Mouse (Mus musculus) lung, postnatal 0 days (tissue): Measurements from ENCODE around the gene Elmo2. TPM values are rescaled to one million over a fixed set of nuclear protein-coding genes. Genes with fewer than 3 reads are reported as not detected.

Source experiments
- ATAC-seq: fragments of 200-750 bp; cut with Nextera tagmentation; 2 replicates; pipeline ENCODE4 v1.8.0; 2017; ENCODE audit warnings: moderate library complexity
- DNase-seq: peaks from one replicate; pipeline ENCODE4 v3.0.0-alpha.2; 2016; ENCODE audit warnings: low spot score
- H3K27ac ChIP-seq: fragments of 300-500 bp; sonication (generic); 2 replicates; pipeline ENCODE4 v1.5.1; 2014; ENCODE audit warnings: antibody characterized with exemption, mild to moderate bottlenecking, low read length, mixed read lengths
- H3K27me3 ChIP-seq: fragments of 300-500 bp; sonication (generic); replicated peaks from 2 replicates; pipeline ENCODE4 v1.6.1; 2014; ENCODE audit warnings: low read length, mixed read lengths; ENCODE audit not compliant: insufficient read depth
- H3K36me3 ChIP-seq: fragments of 300-500 bp; sonication (generic); 2 replicates; pipeline ENCODE4 v1.6.1; 2014; ENCODE audit warnings: low read length, mixed read lengths; ENCODE audit not compliant: insufficient read depth
- H3K4me1 ChIP-seq: fragments of 300-500 bp; sonication (generic); 2 replicates; pipeline ENCODE4 v1.6.1; 2014; ENCODE audit warnings: antibody characterized with exemption, low read depth, low read length, mixed read lengths; ENCODE audit not compliant: insufficient read depth
- H3K4me2 ChIP-seq: fragments of 300-500 bp; sonication (generic); replicated peaks from 2 replicates; pipeline ENCODE4 v1.6.1; 2014; ENCODE audit warnings: low read depth, mild to moderate bottlenecking, low read length, moderate library complexity, mixed read lengths
- H3K4me3 ChIP-seq: fragments of 300-500 bp; sonication (generic); 2 replicates; pipeline ENCODE4 v1.5.1; 2014; ENCODE audit warnings: low read depth, low read length
- H3K9ac ChIP-seq: fragments of 300-500 bp; sonication (generic); replicated peaks from 2 replicates; pipeline ENCODE4 v1.6.1; 2014; ENCODE audit warnings: low read depth, mild to moderate bottlenecking
- H3K9me3 ChIP-seq: fragments of 300-500 bp; sonication (generic); 2 replicates; pipeline ENCODE4 v1.6.1; 2016; ENCODE audit warnings: low read length, mixed read lengths
- CTCF ChIP-seq: IDR thresholded peaks from 2 replicates; pipeline ENCODE4 v1.5.1; 2016; ENCODE audit warnings: antibody characterized with exemption, mild to moderate bottlenecking
- EP300 ChIP-seq: IDR thresholded peaks from 2 replicates; pipeline ENCODE4 v1.6.1; 2016; ENCODE audit warnings: antibody characterized with exemption, mild to moderate bottlenecking, control low read depth
- WGBS: fragments of 180-500 bp; shearing (Covaris S2); extraction: QIAGEN DNeasy Blood & Tissue Kit; methylation state at CpG from one replicate; pipeline ENCODE4 v1.1.7; 2014; 5-methylcytosine and 5-hydroxymethylcytosine counted together
- polyA plus RNA-seq: library from polyadenylated mRNA; unstranded; fragments of >200 nt; fragmentation: Nextera tagmentation; extraction: Ambion mirVana; gene quantifications from 2 replicates; pipeline ENCODE4 v1.2.1, GENCODE M21; 2015

The Elmo2 gene
- polyA plus RNA-seq, 1 experiment from 2014 or later: 66.4 TPM

- 49% methylated on average over 7 of the region's 7 CpGs for WGBS
- H3K9ac ChIP-seq: no peak overlapping the region; the same call in 1 of the 2 replicates
- no peak for ATAC-seq
Measured at GRCm38 (mm10) chr2:165327386-165327785, 1.1 kb upstream of the Elmo2 start.

DNA sequence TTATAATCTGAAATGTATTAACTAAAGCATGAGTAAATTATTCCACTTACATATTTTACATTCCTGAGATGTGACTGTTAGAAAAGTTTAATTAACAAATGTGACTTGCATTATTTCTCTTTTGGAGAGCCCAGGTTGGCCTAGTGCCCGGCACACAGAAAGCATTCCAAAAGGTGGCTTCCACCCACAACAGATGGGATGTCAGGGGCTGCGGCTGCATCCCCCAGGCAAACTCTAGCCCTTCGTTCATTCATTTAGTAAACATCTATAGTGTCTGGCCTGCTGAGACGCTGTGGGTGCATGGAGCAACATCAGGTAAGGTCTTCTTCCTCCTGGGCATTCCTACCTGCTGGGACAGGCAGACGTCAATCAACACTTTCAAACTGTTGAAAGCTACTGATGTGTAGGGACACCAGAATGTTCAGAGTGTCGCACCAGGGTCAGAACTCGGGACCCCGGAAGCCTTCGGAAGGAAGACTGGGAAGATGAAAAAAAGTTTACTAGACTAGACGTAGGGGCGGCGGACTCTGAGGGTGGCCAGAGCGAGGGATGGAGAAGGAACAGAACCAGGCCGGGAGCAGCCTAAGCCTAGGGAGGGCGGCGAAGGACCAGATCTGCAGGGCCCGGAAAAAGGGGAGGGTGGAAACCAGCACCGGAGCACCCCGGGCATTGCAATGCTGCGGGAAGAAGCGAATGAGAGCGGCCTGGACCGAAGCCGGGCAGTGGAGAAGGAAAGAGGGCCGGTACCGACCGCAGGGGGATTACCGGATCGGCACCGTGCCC lies 567 bp downstream of the Elmo2 start:
- Histone ChIP-seq H3K27ac (peak overlapping the region; percentile 86), H3K4me3 (peak overlapping the region; percentile 85), H3K9ac (peak overlapping the region; percentile 82), H3K36me3 (no peaks in the 10 kb centered on the region), H3K27me3 (0 out of 2 replicates have a peak, but pooled peaks cover 2% of the 10 kb centered on the region), H3K4me2 (peak overlapping the region; percentile 87), H3K9me3 (no peaks in the 10 kb centered on the region), H3K4me1 (peaks cover 34% of the 10 kb centered on the region; the same call in 1 of the 2 replicates)
- ATAC-seq: peak; percentile 8
- TF ChIP-seq EP300 (peak; percentile 21; the same call in 1 of the 2 replicates), CTCF (no peak)
- WGBS: under 1% methylated on average over 24 of the region's 30 CpGs
- peak; percentile 43 for DNase-seq

More at GRCm38 (mm10) chr2:165327386-165327785, 1.1 kb upstream of the Elmo2 start:
- Histone ChIP-seq H3K4me3 (no peak overlapping the region), H3K27ac (no peak overlapping the region), H3K4me2 (peak overlapping the region; percentile 87), H3K36me3 (no peaks in the 10 kb centered on the region), H3K27me3 (0 out of 2 replicates have a peak, but pooled peaks cover 2% of the 10 kb centered on the region), H3K9me3 (no peaks in the 10 kb centered on the region), H3K4me1 (peaks cover 21% of the 10 kb centered on the region; the same call in 1 of the 2 replicates)
- DNase-seq: no peak
- TF ChIP-seq CTCF (no peak), EP300 (no peak)

- H3K4me2 ChIP-seq: peak overlapping the region; percentile 87; the same call in 1 of the 2 replicates
- DNase-seq (peak; percentile 85), ATAC-seq (peak; percentile 36)
- H3K36me3 ChIP-seq: no peaks in the 10 kb centered on the region
- H3K9ac ChIP-seq: 0 out of 2 replicates have a peak overlapping the region, but pooled peaks have one; percentile 6
- H3K27ac ChIP-seq: peak overlapping the region; percentile 86
- no peaks in the 10 kb centered on the region for H3K27me3 ChIP-seq
- peaks cover 49% of the 10 kb centered on the region; the same call in 1 of the 2 replicates for H3K4me1 ChIP-seq
- no peaks in the 10 kb centered on the region for H3K9me3 ChIP-seq
- no peak overlapping the region for H3K4me3 ChIP-seq
- 41% methylated on average over 5 of the region's 5 CpGs for WGBS
- TF ChIP-seq EP300 (no peak; the same call in 1 of the 2 replicates), CTCF (no peak)
Measured at GRCm38 (mm10) chr2:165323928-165324327, 2.4 kb downstream of the Elmo2 start.

- H3K4me3 ChIP-seq: no peak overlapping the region
- peak overlapping the region; percentile 86 for H3K27ac ChIP-seq
- no peak for TF ChIP-seq EP300
- no peak for TF ChIP-seq CTCF
- no peak for ATAC-seq
- no peaks in the 10 kb centered on the region for H3K27me3 ChIP-seq
- H3K4me2 ChIP-seq: no peak overlapping the region
- H3K4me1 ChIP-seq: peaks cover 54% of the 10 kb centered on the region; the same call in 1 of the 2 replicates
- H3K36me3 ChIP-seq: no peaks in the 10 kb centered on the region
- no peaks in the 10 kb centered on the region for H3K9me3 ChIP-seq
- 54% methylated on average over 5 of the region's 5 CpGs for WGBS
- no peak for DNase-seq
- no peak overlapping the region for H3K9ac ChIP-seq
Measured at GRCm38 (mm10) chr2:165323484-165323883, 2.8 kb downstream of the Elmo2 start.

- H3K9ac ChIP-seq: no peak overlapping the region
- ATAC-seq (no peak), DNase-seq (no peak)
- peaks cover 62% of the 10 kb centered on the region; the same call in 1 of the 2 replicates for H3K4me1 ChIP-seq
- H3K36me3 ChIP-seq: no peaks in the 10 kb centered on the region
- TF ChIP-seq EP300 (no peak), CTCF (no peak)
- H3K27me3 ChIP-seq: no peaks in the 10 kb centered on the region
- peak overlapping the region; percentile 86 for H3K27ac ChIP-seq
- H3K4me3 ChIP-seq: no peak overlapping the region
- H3K4me2 ChIP-seq: peak overlapping the region; percentile 35; the same call in 1 of the 2 replicates
- WGBS: 72% methylated on average over 22 of the region's 22 CpGs
- H3K9me3 ChIP-seq: no peaks in the 10 kb centered on the region
Measured at GRCm38 (mm10) chr2:165321981-165322735, 4.1 kb downstream of the Elmo2 start.

GRCm38 (mm10) chr2:165321381-165321888 lies 4.8 kb downstream of the Elmo2 start:
- 33% methylated on average over 8 of the region's 8 CpGs for WGBS
- H3K4me1 ChIP-seq: peaks cover 59% of the 10 kb centered on the region; the same call in 1 of the 2 replicates
- peak overlapping the region; percentile 86 for H3K27ac ChIP-seq
- ATAC-seq (no peak), DNase-seq (peak; percentile 54)
- TF ChIP-seq CTCF (peak; percentile 43), EP300 (no peak)
- no peaks in the 10 kb centered on the region for H3K27me3 ChIP-seq
- no peaks in the 10 kb centered on the region for H3K9me3 ChIP-seq
- H3K4me2 ChIP-seq: peak overlapping the region; percentile 35
- H3K36me3 ChIP-seq: no peaks in the 10 kb centered on the region
- H3K4me3 ChIP-seq: no peak overlapping the region
- H3K9ac ChIP-seq: no peak overlapping the region
